Mouse (Mus musculus) midbrain, embryonic 16.5 days (tissue): ENCODE measurements around the gene Fbxl18. TPM values are rescaled to one million over a fixed set of nuclear protein-coding genes. Genes with fewer than 3 reads are reported as not detected.

Experiments used
- ATAC-seq: fragments of 200-750 bp; cut with Nextera tagmentation; 2 replicates; pipeline ENCODE4 v1.8.0; 2017; ENCODE audit warnings: moderate TSS enrichment
- H3K27ac ChIP-seq: fragments of 300-500 bp; sonication (generic); 2 replicates; pipeline ENCODE4 v1.5.1; 2014; ENCODE audit warnings: mild to moderate bottlenecking, low read length, mixed read lengths
- H3K27me3 ChIP-seq: fragments of 300-500 bp; sonication (generic); 2 replicates; pipeline ENCODE4 v1.6.1; 2014; ENCODE audit warnings: low read depth, low read length, mixed read lengths; ENCODE audit not compliant: control insufficient read depth, insufficient read depth
- H3K36me3 ChIP-seq: fragments of 300-500 bp; sonication (generic); 2 replicates; pipeline ENCODE4 v1.6.1; 2014; ENCODE audit warnings: mild to moderate bottlenecking, low read length, moderate library complexity, mixed read lengths; ENCODE audit not compliant: control insufficient read depth, insufficient read depth
- H3K4me1 ChIP-seq: fragments of 300-500 bp; sonication (generic); 2 replicates; pipeline ENCODE4 v1.6.1; 2014; ENCODE audit warnings: mild to moderate bottlenecking, low read length, mixed read lengths; ENCODE audit not compliant: control insufficient read depth, insufficient read depth
- H3K4me2 ChIP-seq: fragments of 300-500 bp; sonication (generic); 2 replicates; pipeline ENCODE4 v1.6.1; 2014; ENCODE audit warnings: mild to moderate bottlenecking, low read length, mixed read lengths
- H3K4me3 ChIP-seq: fragments of 300-500 bp; sonication (generic); 2 replicates; pipeline ENCODE4 v1.5.1; 2014; ENCODE audit warnings: low read depth, mild to moderate bottlenecking, low read length, moderate library complexity, mixed read lengths
- H3K9ac ChIP-seq: fragments of 300-500 bp; sonication (generic); 2 replicates; pipeline ENCODE4 v1.6.1; 2014; ENCODE audit warnings: low read depth, low read length, mixed read lengths
- H3K9me3 ChIP-seq: fragments of 300-500 bp; sonication (generic); replicated peaks from 2 replicates; pipeline ENCODE4 v1.6.1; 2014; ENCODE audit warnings: mild to moderate bottlenecking, low read length, mixed read lengths; ENCODE audit not compliant: control insufficient read depth, poor library complexity, severe bottlenecking
- WGBS: fragments of 180-500 bp; shearing (Covaris S2); extraction: QIAGEN DNeasy Blood & Tissue Kit; methylation state at CpG from one replicate; pipeline ENCODE4 v1.1.7; 2014; 5-methylcytosine and 5-hydroxymethylcytosine counted together
- polyA plus RNA-seq: library from polyadenylated mRNA; unstranded; fragments of >200 nt; fragmentation: Nextera tagmentation; extraction: Ambion mirVana; gene quantifications from 2 replicates; pipeline ENCODE4 v1.2.1, GENCODE M21; 2015

Gene Fbxl18
- polyA plus RNA-seq, 1 experiment from 2014 or later, result 29.9 TPM

DNA sequence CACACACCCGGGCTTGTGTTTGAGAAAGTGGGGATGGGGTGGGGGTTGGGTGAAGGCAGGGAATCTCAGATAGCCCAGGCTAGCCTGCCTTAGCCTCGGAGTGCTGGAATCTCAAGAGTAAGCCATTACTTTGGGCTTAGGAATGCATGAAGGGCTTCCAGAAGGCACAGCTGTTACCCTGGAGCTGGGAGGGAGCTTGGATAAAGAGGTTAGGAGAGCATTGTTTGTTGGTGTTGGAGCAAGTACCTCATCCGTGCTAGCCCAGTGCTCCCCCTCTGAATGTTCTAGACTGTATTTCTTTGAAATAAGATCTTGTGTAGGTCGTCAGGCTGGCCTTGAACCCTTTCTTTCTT lies 34.2 kb upstream of the Fbxl18 start:
- H3K4me3 ChIP-seq, result peak overlapping the region; percentile 41
- H3K27ac ChIP-seq, result no peak overlapping the region; the same call in 1 of the 2 replicates
- ATAC-seq, result no peak
- no peaks in the 10 kb centered on the region for H3K9me3 ChIP-seq
- peaks cover 7% of the 10 kb centered on the region for H3K4me1 ChIP-seq
- peak overlapping the region; percentile 73 for H3K4me2 ChIP-seq
- WGBS, result 17% methylated on average over 4 of the region's 4 CpGs
- H3K27me3 ChIP-seq, result peaks cover 7% of the 10 kb centered on the region
- peak overlapping the region; percentile 56; the same call in 1 of the 2 replicates for H3K9ac ChIP-seq
- H3K36me3 ChIP-seq, result no peaks in the 10 kb centered on the region

DNA sequence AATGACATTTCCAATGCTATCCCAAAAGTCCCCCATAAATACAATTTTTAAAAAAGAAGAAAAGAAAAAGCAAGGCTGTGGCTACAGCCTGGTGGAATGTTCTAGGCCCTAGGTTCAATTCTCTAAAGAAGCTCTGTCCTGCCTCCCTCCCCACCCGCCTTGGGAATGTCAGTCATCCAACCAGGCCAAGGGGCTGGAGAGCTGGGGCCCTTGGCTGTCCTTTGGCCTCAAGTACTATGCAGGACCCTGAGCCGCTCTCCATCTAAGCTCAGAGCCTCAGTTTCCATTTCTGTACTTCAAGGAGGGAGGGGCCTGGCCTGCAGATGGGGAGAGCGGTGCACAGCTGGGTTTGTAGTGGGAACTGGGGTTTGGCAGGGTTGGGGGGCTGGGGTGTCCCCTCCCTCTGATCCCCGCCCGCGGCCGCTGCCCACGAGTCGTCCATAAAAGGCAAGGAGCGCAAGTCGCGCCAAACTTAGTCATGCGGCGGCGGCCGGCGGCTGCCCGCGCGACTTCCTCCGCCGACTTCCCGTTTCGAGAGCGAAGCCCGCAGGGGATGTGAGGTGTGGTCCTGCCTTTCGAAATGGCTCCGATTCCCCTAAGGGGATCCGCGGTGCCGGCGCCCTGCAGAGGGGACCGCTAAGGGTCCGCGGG lies 33.7 kb upstream of the Fbxl18 start:
- WGBS, result 4% methylated on average over 35 of the region's 35 CpGs
- Histone ChIP-seq H3K4me2 (peak overlapping the region; percentile 73), H3K4me1 (peaks cover 7% of the 10 kb centered on the region), H3K36me3 (no peaks in the 10 kb centered on the region), H3K9me3 (no peaks in the 10 kb centered on the region), H3K27me3 (peaks cover 7% of the 10 kb centered on the region), H3K9ac (peak overlapping the region; percentile 56; the same call in 1 of the 2 replicates), H3K27ac (no peak overlapping the region; the same call in 1 of the 2 replicates), H3K4me3 (peak overlapping the region; percentile 41)
- ATAC-seq, result 0 out of 2 replicates have a peak, but pooled peaks have one; percentile 28

DNA sequence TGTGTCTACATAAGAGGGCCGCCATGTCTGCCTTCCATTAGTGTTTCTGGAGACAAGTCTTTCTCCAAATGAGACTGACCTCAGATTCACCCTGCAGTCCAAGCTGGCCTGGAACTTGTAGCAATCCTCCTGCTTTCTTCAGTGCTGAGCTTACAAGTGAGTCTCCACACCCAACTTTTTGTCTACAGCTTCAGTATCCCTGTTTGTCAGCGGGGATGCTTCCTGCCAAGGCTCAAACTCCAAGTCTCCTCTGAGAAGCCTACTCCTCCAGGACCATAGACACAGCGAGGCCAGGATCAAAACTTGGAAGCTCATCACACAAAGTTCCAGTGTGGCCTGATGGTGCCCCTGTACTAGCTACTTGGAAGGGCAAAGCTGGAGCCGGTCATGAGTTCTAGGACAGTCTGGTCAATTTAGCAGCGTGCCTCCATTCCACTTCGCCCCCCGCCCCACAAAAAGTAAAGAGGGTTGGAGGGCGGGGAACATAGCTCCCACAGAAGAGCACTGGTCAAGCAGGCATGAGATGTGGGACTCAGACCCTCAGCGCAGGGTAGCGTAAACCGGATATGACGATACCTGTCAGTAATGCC lies 32.2 kb upstream of the Fbxl18 start:
- Histone ChIP-seq H3K4me3 (no peak overlapping the region), H3K4me2 (no peak overlapping the region), H3K36me3 (no peaks in the 10 kb centered on the region), H3K4me1 (peaks cover 7% of the 10 kb centered on the region), H3K9me3 (no peaks in the 10 kb centered on the region), H3K27ac (no peak overlapping the region), H3K27me3 (peaks cover 7% of the 10 kb centered on the region), H3K9ac (no peak overlapping the region)
- WGBS, result 94% methylated on average over 12 of the region's 12 CpGs
- ATAC-seq, result no peak

DNA sequence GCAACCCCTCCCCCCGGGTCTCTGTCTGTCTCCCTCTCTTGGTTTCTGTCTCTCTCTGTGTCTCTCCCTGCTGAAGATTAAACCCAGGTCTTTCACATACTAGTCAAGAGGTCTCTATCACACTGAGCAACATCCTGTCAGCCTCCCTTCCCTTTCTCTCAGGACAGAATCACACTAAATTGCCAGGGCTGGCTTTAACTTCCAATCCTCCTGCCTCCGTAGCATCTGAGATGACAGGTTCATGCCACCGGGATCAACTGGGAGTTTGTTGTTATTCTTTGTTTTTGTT lies 31.7 kb upstream of the Fbxl18 start:
- WGBS, result 41% methylated on average over 3 of the region's 3 CpGs
- ATAC-seq, result no peak
- no peak overlapping the region for H3K4me2 ChIP-seq
- H3K9me3 ChIP-seq, result no peaks in the 10 kb centered on the region
- H3K9ac ChIP-seq, result no peak overlapping the region
- no peak overlapping the region for H3K27ac ChIP-seq
- no peaks in the 10 kb centered on the region for H3K36me3 ChIP-seq
- peaks cover 7% of the 10 kb centered on the region for H3K27me3 ChIP-seq
- H3K4me1 ChIP-seq, result peaks cover 7% of the 10 kb centered on the region
- no peak overlapping the region for H3K4me3 ChIP-seq

DNA sequence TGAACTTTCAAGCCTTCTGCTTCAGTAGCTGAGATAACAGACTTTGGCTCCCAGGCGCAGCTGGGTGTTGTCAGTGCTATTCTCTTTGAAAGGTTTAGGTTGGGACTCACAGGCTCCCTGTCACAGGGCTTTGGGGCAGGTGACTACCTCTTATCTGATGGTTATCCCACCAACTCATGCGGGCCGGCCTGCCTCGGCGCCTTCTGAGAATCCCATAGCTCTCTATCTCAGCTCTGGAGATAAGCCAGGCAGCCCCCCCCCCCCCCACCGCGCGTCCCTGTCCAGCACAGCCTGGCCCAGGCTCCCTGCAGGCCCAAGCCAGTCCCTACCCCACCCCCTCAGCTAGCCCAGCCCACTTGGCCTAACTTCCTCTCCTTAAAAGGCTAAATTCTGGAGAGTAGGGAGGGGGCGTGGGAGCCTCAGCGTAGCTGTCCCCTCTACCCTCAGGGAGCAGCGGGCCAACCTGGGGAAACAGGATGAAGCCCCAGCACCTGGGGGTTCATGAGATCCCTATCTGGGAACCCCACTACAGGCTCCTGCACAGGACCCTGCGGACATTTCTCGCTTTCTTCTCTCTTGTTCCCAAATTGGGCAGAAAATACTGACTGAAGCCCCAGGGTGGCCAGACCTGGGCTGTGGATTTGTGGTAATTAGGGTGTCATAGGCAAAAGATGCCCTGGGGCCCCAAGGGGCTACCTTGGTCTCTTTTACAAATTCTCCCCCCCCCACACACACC lies 31.2 kb upstream of the Fbxl18 start:
- H3K4me3 ChIP-seq, result no peak overlapping the region
- peak overlapping the region; percentile 21; the same call in 1 of the 2 replicates for H3K9ac ChIP-seq
- peaks cover 7% of the 10 kb centered on the region for H3K4me1 ChIP-seq
- WGBS, result 15% methylated on average over 13 of the region's 13 CpGs
- no peak overlapping the region for H3K4me2 ChIP-seq
- no peak overlapping the region for H3K27ac ChIP-seq
- no peaks in the 10 kb centered on the region for H3K9me3 ChIP-seq
- H3K36me3 ChIP-seq, result no peaks in the 10 kb centered on the region
- H3K27me3 ChIP-seq, result peaks cover 7% of the 10 kb centered on the region
- ATAC-seq, result no peak

DNA sequence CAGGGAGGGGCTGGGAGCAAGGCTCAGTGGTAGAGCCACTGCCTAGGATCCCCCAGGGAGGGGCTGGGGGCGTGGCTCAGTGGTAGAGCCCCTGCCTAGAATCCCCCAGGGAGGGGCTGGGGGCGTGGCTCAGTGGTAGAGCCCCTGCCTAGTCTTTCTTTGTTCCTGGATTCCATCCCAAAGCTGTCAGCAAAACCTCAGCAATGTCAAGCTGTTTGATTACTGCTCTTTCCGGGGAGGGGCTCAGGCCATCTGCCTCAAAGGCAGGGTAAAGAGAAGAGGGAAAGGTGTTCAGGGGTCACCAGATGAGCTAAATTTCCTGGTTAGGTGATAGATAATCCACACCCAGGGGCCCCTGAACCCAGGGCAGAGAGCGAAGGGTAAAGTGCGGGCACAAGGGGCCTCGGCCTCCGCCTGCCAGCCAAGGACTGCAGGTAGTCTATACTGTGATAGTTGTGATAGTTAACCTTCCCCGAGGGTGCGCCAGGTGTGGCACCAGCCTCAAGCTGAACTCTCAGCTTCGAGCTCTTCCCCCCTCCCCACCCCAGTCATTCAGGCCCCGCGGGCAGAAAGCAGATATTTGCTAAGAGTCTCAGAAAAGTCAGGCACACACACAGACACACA lies 29.2 kb upstream of the Fbxl18 start:
- H3K27me3 ChIP-seq, result peaks cover 7% of the 10 kb centered on the region
- H3K4me2 ChIP-seq, result no peak overlapping the region
- H3K4me3 ChIP-seq, result no peak overlapping the region
- H3K4me1 ChIP-seq, result peaks cover 7% of the 10 kb centered on the region
- H3K36me3 ChIP-seq, result no peaks in the 10 kb centered on the region
- H3K9ac ChIP-seq, result no peak overlapping the region
- 81% methylated on average over 11 of the region's 12 CpGs for WGBS
- no peak for ATAC-seq
- H3K27ac ChIP-seq, result no peak overlapping the region
- H3K9me3 ChIP-seq, result no peaks in the 10 kb centered on the region

DNA sequence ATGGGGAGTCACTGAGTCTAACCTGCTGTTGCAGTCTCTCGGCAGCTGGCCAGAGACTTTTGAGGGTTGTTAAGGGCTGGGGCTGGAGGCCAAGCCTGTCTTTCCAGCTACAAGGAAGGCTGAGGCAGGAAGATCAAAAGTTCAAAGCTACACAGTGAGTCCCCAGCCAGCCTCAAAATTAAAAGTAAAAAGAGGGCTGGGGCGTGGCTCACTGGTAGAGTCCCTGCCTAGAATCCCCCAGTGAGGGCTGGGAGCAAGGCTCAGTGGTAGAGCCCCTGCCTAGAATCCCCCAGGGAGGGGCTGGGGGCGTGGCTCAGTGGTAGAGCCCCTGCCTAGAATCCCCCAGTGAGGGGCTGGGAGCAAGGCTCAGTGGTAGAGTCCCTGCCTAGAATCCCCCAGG lies 28.6 kb upstream of the Fbxl18 start:
- 91% methylated on average over 3 of the region's 3 CpGs for WGBS

DNA sequence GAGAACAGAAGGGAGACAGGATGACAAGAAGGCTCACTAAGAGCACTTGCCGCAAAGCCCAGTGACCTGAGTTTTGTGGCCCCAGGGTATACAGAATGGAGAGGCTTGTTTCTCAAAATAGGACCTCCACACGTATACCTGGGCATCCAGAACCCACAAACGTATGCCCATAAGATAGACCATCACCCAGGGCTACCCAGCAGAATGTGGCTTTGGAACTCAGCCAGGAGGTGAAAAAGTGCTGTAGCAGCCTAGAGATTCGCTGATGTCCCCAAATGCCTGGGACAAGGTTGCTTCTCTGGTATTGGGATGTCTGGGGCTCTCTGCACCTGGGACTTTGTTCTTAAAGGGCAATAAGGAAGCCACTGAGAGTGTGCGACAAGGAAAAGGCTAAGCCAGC lies 27.0 kb upstream of the Fbxl18 start:
- no peaks in the 10 kb centered on the region for H3K27me3 ChIP-seq
- H3K4me3 ChIP-seq, result no peak overlapping the region
- H3K9me3 ChIP-seq, result no peaks in the 10 kb centered on the region
- 0 out of 2 replicates have a peak, but pooled peaks cover 2% of the 10 kb centered on the region for H3K4me1 ChIP-seq
- WGBS, result 95% methylated on average over 5 of the region's 5 CpGs
- no peaks in the 10 kb centered on the region for H3K36me3 ChIP-seq
- no peak overlapping the region for H3K4me2 ChIP-seq
- H3K27ac ChIP-seq, result no peak overlapping the region
- no peak overlapping the region for H3K9ac ChIP-seq
- no peak for ATAC-seq

More for the DNA sequence above, 28.6 kb upstream of the Fbxl18 start:
- H3K27ac ChIP-seq, result no peak overlapping the region
- H3K4me1 ChIP-seq, result peaks cover 2% of the 10 kb centered on the region; the same call in 1 of the 2 replicates
- H3K27me3 ChIP-seq, result peaks cover 5% of the 10 kb centered on the region
- H3K9ac ChIP-seq, result no peak overlapping the region
- no peak overlapping the region for H3K4me3 ChIP-seq
- ATAC-seq, result no peak
- no peak overlapping the region for H3K4me2 ChIP-seq
- H3K36me3 ChIP-seq, result no peaks in the 10 kb centered on the region
- no peaks in the 10 kb centered on the region for H3K9me3 ChIP-seq

DNA sequence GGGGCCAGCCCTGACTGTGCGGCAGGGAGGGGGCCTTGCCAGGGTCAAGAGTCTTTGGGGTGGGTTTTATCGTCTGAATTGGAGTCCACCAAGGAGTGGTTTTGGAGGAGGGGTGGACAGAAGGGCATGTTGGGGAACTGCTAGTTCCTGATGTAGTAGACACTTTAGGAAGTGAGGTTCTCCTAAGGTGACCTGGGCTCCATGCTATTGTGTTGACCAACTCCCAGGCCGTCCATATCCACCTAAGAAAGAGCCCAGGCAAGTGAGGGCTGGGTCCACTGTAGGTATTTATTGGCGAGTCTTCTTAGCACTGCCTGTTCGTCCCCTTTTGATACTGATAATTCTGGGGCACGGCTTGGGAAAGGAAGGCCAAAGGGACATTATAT lies 25.8 kb upstream of the Fbxl18 start:
- no peak for ATAC-seq
- no peak overlapping the region for H3K9ac ChIP-seq
- no peak overlapping the region for H3K27ac ChIP-seq
- H3K4me2 ChIP-seq, result no peak overlapping the region
- no peaks in the 10 kb centered on the region for H3K4me1 ChIP-seq
- no peak overlapping the region for H3K4me3 ChIP-seq
- 79% methylated on average over 6 of the region's 6 CpGs for WGBS
- H3K27me3 ChIP-seq, result no peaks in the 10 kb centered on the region
- H3K36me3 ChIP-seq, result no peaks in the 10 kb centered on the region
- H3K9me3 ChIP-seq, result no peaks in the 10 kb centered on the region
